Mouse (Mus musculus) intestine, embryonic 15.5 days (tissue): Measurements from ENCODE around the gene Hsf4. TPM values are rescaled to one million over a fixed set of nuclear protein-coding genes. Genes with fewer than 3 reads are reported as not detected.

ENCODE experiments used
- ATAC-seq: fragments of 200-750 bp; cut with Nextera tagmentation; 2 replicates; pipeline ENCODE4 v1.8.0; 2017; ENCODE audit warnings: moderate TSS enrichment, moderate library complexity
- H3K27ac ChIP-seq: fragments of 300-500 bp; sonication (generic); 2 replicates; pipeline ENCODE4 v1.5.1; 2015; ENCODE audit warnings: mild to moderate bottlenecking, inconsistent platforms
- H3K27me3 ChIP-seq: fragments of 300-500 bp; sonication (generic); replicated peaks from 2 replicates; pipeline ENCODE4 v1.6.1; 2015; ENCODE audit warnings: inconsistent platforms
- H3K36me3 ChIP-seq: fragments of 300-500 bp; sonication (generic); 2 replicates; pipeline ENCODE4 v1.6.1; 2015; ENCODE audit warnings: inconsistent platforms
- H3K4me1 ChIP-seq: fragments of 300-500 bp; sonication (generic); replicated peaks from 2 replicates; pipeline ENCODE4 v1.6.1; 2015; ENCODE audit warnings: inconsistent platforms
- H3K4me2 ChIP-seq: fragments of 300-500 bp; sonication (generic); replicated peaks from 2 replicates; pipeline ENCODE4 v1.6.1; 2015; ENCODE audit warnings: mild to moderate bottlenecking, inconsistent platforms
- H3K4me3 ChIP-seq: fragments of 300-500 bp; sonication (generic); replicated peaks from 2 replicates; pipeline ENCODE4 v1.5.1; 2015; ENCODE audit warnings: inconsistent platforms
- H3K9ac ChIP-seq: fragments of 300-500 bp; sonication (generic); 2 replicates; pipeline ENCODE4 v1.6.1; 2015; ENCODE audit warnings: inconsistent platforms
- H3K9me3 ChIP-seq: fragments of 300-500 bp; sonication (generic); 2 replicates; pipeline ENCODE4 v1.6.1; 2016; ENCODE audit warnings: inconsistent platforms
- WGBS: fragments of 180-500 bp; shearing (Covaris S2); methylation state at CpG from one replicate; pipeline ENCODE4 v1.1.7; 2015; 5-methylcytosine and 5-hydroxymethylcytosine counted together
- microRNA counts: library from miRNA; unstranded; fragments of <30 nt; microRNA quantifications from one replicate; lab custom pipeline; 2016
- polyA plus RNA-seq: library from polyadenylated mRNA; unstranded; fragments of >200 nt; fragmentation: Nextera tagmentation; extraction: Ambion mirVana; gene quantifications from 2 replicates; pipeline ENCODE4 v1.2.1, GENCODE M21; 2015

Gene Hsf4
- polyA plus RNA-seq, 1 experiment from 2014 or later: 0.11 TPM

GRCm38 (mm10) chr8:105313622-105314402 is 44.2 kb downstream of the Hsf4 start:
- ATAC-seq: no peak
- Histone ChIP-seq H3K4me2 (no peak overlapping the region), H3K4me1 (no peaks in the 10 kb centered on the region), H3K36me3 (peaks cover 30% of the 10 kb centered on the region), H3K4me3 (no peak overlapping the region), H3K27me3 (no peaks in the 10 kb centered on the region), H3K27ac (no peak overlapping the region), H3K9me3 (no peaks in the 10 kb centered on the region), H3K9ac (no peak overlapping the region)
- WGBS: 86% methylated on average over 9 of the region's 9 CpGs

GRCm38 (mm10) chr8:105315073-105315769 is 45.6 kb downstream of the Hsf4 start:
- Histone ChIP-seq H3K27ac (no peak overlapping the region), H3K36me3 (peaks cover 30% of the 10 kb centered on the region), H3K9ac (no peak overlapping the region), H3K9me3 (no peaks in the 10 kb centered on the region), H3K4me3 (no peak overlapping the region), H3K27me3 (no peaks in the 10 kb centered on the region), H3K4me2 (no peak overlapping the region), H3K4me1 (no peaks in the 10 kb centered on the region)
- ATAC-seq: no peak
- WGBS: 89% methylated on average over 18 of the region's 18 CpGs

- H3K4me3 ChIP-seq: no peak overlapping the region
- no peak overlapping the region for H3K27ac ChIP-seq
- no peak overlapping the region for H3K4me2 ChIP-seq
- no peaks in the 10 kb centered on the region for H3K4me1 ChIP-seq
- 84% methylated on average over 4 of the region's 4 CpGs for WGBS
- no peak overlapping the region for H3K9ac ChIP-seq
- H3K27me3 ChIP-seq: no peaks in the 10 kb centered on the region
- H3K9me3 ChIP-seq: no peaks in the 10 kb centered on the region
- ATAC-seq: no peak
- H3K36me3 ChIP-seq: peaks cover 24% of the 10 kb centered on the region
Observed at GRCm38 (mm10) chr8:105317941-105318340, 48.3 kb downstream of the Hsf4 start.

GRCm38 (mm10) chr8:105318662-105319190 is 49.1 kb downstream of the Hsf4 start:
- Histone ChIP-seq H3K36me3 (peaks cover 18% of the 10 kb centered on the region), H3K27me3 (no peaks in the 10 kb centered on the region), H3K4me2 (no peak overlapping the region), H3K9me3 (no peaks in the 10 kb centered on the region), H3K4me3 (no peak overlapping the region), H3K4me1 (no peaks in the 10 kb centered on the region), H3K27ac (no peak overlapping the region), H3K9ac (no peak overlapping the region)
- 83% methylated on average over 11 of the region's 11 CpGs for WGBS
- ATAC-seq: no peak

GRCm38 (mm10) chr8:105323183-105323582 is 53.6 kb downstream of the Hsf4 start:
- no peaks in the 10 kb centered on the region for H3K9me3 ChIP-seq
- peaks cover 4% of the 10 kb centered on the region; the same call in 1 of the 2 replicates for H3K36me3 ChIP-seq
- H3K4me3 ChIP-seq: no peak overlapping the region
- WGBS: 87% methylated on average over 4 of the region's 4 CpGs
- no peaks in the 10 kb centered on the region for H3K27me3 ChIP-seq
- no peak overlapping the region for H3K4me2 ChIP-seq
- no peak overlapping the region for H3K27ac ChIP-seq
- H3K4me1 ChIP-seq: peaks cover 15% of the 10 kb centered on the region
- no peak overlapping the region for H3K9ac ChIP-seq
- ATAC-seq: no peak

MicroRNA genes within 50 kb of the gene (microRNA counts, 519-probe panel; counts per million panel counts)
- 1,832 counts per million, percentile 38 among the panel's probes with 10 or more counts for microRNA mmu-miR-328 (lab: Ali Mortazavi, UCI)

Other genes with a start within 250 kb of the Hsf4 start
- not detected in 2 replicates for gene Ces3a, start 221.2 kb upstream of the Hsf4 start, polyA plus RNA-seq
- gene Ces3b, start 186.0 kb upstream of the Hsf4 start, polyA plus RNA-seq: not detected in 2 replicates
- gene Ces4a, start 138.0 kb upstream of the Hsf4 start, polyA plus RNA-seq: not detected in 2 replicates
- gene Cbfb, start 99.1 kb upstream of the Hsf4 start, polyA plus RNA-seq: 38.8 and 47.1 TPM in 2 replicates
- gene D230025D16Rik, start 44.7 kb upstream of the Hsf4 start, polyA plus RNA-seq: 20.6 and 21.8 TPM in 2 replicates
- 18.8 and 19.5 TPM in 2 replicates for gene B3gnt9, start 14.6 kb upstream of the Hsf4 start, polyA plus RNA-seq
- gene Tradd, start 5.2 kb upstream of the Hsf4 start, polyA plus RNA-seq: 36.7 and 39.2 TPM in 2 replicates
- 4.4 and 5.0 TPM in 2 replicates for gene Fbxl8, start 5.2 kb upstream of the Hsf4 start, polyA plus RNA-seq
- 1.0 and 1.2 TPM in 2 replicates for gene Nol3, start 6.3 kb downstream of the Hsf4 start, polyA plus RNA-seq
- gene 4931428F04Rik, start 20.1 kb downstream of the Hsf4 start, polyA plus RNA-seq: 8.3 and 8.6 TPM in 2 replicates
- 8.0 and 8.7 TPM in 2 replicates for gene Exoc3l, start 26.3 kb downstream of the Hsf4 start, polyA plus RNA-seq
- 84.9 and 90.4 TPM in 2 replicates for gene E2f4, start 27.9 kb downstream of the Hsf4 start, polyA plus RNA-seq
- 18.3 and 21.2 TPM in 2 replicates for gene Elmo3, start 35.8 kb downstream of the Hsf4 start, polyA plus RNA-seq
- 1.3 and 2.3 TPM in 2 replicates for gene Lrrc29, start 56.5 kb downstream of the Hsf4 start, polyA plus RNA-seq
- gene Tmem208, start 56.6 kb downstream of the Hsf4 start, polyA plus RNA-seq: 128 and 151 TPM in 2 replicates
- gene Fhod1, start 78.2 kb downstream of the Hsf4 start, polyA plus RNA-seq: 1.3 and 1.9 TPM in 2 replicates
- 1.4 and 1.7 TPM in 2 replicates for gene Slc9a5, start 79.0 kb downstream of the Hsf4 start, polyA plus RNA-seq
- 0.10 and 0.27 TPM in 2 replicates for gene Plekhg4, start 103.5 kb downstream of the Hsf4 start, polyA plus RNA-seq
- gene Kctd19, start 143.7 kb downstream of the Hsf4 start, polyA plus RNA-seq: 0.05 TPM in 1 of 2 replicates, not detected in the other
- gene Lrrc36, start 143.8 kb downstream of the Hsf4 start, polyA plus RNA-seq: 0.24 and 0.26 TPM in 2 replicates
- gene Tppp3, start 201.7 kb downstream of the Hsf4 start, polyA plus RNA-seq: 38.1 and 39.3 TPM in 2 replicates
- 20.1 and 22.6 TPM in 2 replicates for gene Zdhhc1, start 227.1 kb downstream of the Hsf4 start, polyA plus RNA-seq
- 2.7 and 3.0 TPM in 2 replicates for gene Hsd11b2, start 249.0 kb downstream of the Hsf4 start, polyA plus RNA-seq